40 mouse cellular contexts compared by ENCODE assay signal in genomic region chr19:11261522-11261921, GRCm38 (mm10). TPM values are rescaled to one million over a fixed set of nuclear protein-coding genes. Genes with fewer than 3 reads are reported as not detected.
"Had no signal": no experiment of that assay in that cellular context is flagged by ENCODE, and none has a peak within 500 bp of the region (broad histone marks: within the 10 kb centered on the region; RNA-seq: fewer than 3 reads in every experiment).

No protein-coding gene starts in this region.

- H3K9ac ChIP-seq: heart, embryonic 12.5 days; hindbrain, embryonic 13.5 days; intestine, embryonic 15.5 days; limb, embryonic 13.5 days; limb, embryonic 15.5 days; liver, embryonic 12.5 days; liver, embryonic 14.5 days had no signal

- H3K36me3 ChIP-seq: heart, embryonic 10.5 days; heart, embryonic 12.5 days; hindbrain, embryonic 13.5 days; intestine, embryonic 15.5 days; limb, embryonic 13.5 days; limb, embryonic 15.5 days; liver, embryonic 12.5 days had no signal

- H3K4me3 ChIP-seq: gastrocnemius, adult 2 months; heart, embryonic 10.5 days; heart, embryonic 12.5 days; hindbrain, embryonic 13.5 days; intestine, embryonic 15.5 days; layer of hippocampus, adult 2 months; limb, embryonic 13.5 days; limb, embryonic 15.5 days; liver, embryonic 12.5 days had no signal

- H3K4me2 ChIP-seq: heart, embryonic 12.5 days; hindbrain, embryonic 13.5 days; intestine, embryonic 15.5 days; limb, embryonic 13.5 days; limb, embryonic 15.5 days; liver, embryonic 12.5 days had no signal

- H3K9me3 ChIP-seq: heart, embryonic 10.5 days; heart, embryonic 12.5 days; hindbrain, embryonic 13.5 days; intestine, embryonic 15.5 days; limb, embryonic 13.5 days; limb, embryonic 15.5 days; liver, embryonic 12.5 days had no signal

- DNase-seq: gastrocnemius, adult 2 months; gastrocnemius, postnatal 10 days; gastrocnemius, postnatal 25 days; heart, adult 18-20 months; heart, postnatal 10 days; heart, postnatal 36 days; kidney, adult 18-20 months; kidney, adult 8-10 months; kidney, postnatal 10 days; kidney, postnatal 25 days; kidney, postnatal 4 days; left cerebral cortex, postnatal 4 days had no signal

- H3K4me1 ChIP-seq: heart, embryonic 10.5 days; heart, embryonic 12.5 days; hindbrain, embryonic 13.5 days; intestine, embryonic 15.5 days; limb, embryonic 13.5 days; limb, embryonic 15.5 days; liver, embryonic 12.5 days had no signal

- H3K27ac ChIP-seq: gastrocnemius, adult 2 months; heart, embryonic 10.5 days; hindbrain, embryonic 13.5 days; intestine, embryonic 15.5 days; layer of hippocampus, adult 2 months; limb, embryonic 13.5 days; limb, embryonic 15.5 days; liver, embryonic 12.5 days; liver, embryonic 14.5 days had no signal

- H3K27me3 ChIP-seq: heart, embryonic 12.5 days; hindbrain, embryonic 13.5 days; intestine, embryonic 15.5 days; limb, embryonic 13.5 days; limb, embryonic 15.5 days; liver, embryonic 12.5 days had no signal

- ATAC-seq: hindbrain, embryonic 16.5 days; inflammation-experienced regulatory T-cells, adult 6 months; intestine, embryonic 15.5 days; intestine, postnatal 0 days; liver, embryonic 12.5 days had no signal

RNA-seq across cellular contexts. Expression of gene Ms4a1, which starts 4.5 kb away (rescaled TPM):
- total RNA-seq: gastrocnemius, adult 2 months; gastrocnemius, postnatal 25 days; hematopoietic stem cell, adult 5-6 weeks; layer of hippocampus, adult 2 months; layer of hippocampus, postnatal 25 days; left cerebral cortex, adult 18-20 months; left cerebral cortex, adult 8-10 months; left cerebral cortex, postnatal 25 days had no signal
- polyA plus RNA-seq: heart, embryonic 10.5 days; heart, embryonic 12.5 days; heart, embryonic 14.5 days; heart, embryonic 16.5 days; hindbrain, embryonic 11.5 days; hindbrain, embryonic 13.5 days; hindbrain, embryonic 16.5 days; intestine, embryonic 15.5 days; kidney, embryonic 14.5 days; kidney, embryonic 16.5 days; limb, embryonic 13.5 days; limb, embryonic 15.5 days; liver, embryonic 12.5 days; liver, embryonic 14.5 days had no signal

RNA-seq across cellular contexts. Expression of gene Ms4a5, which starts 22.2 kb away (rescaled TPM):
- total RNA-seq: gastrocnemius, adult 2 months; gastrocnemius, postnatal 10 days; gastrocnemius, postnatal 25 days; gastrocnemius, postnatal 4 days; heart, adult 18-20 months; heart, adult 8-10 months; heart, postnatal 10 days; heart, postnatal 36 days; hematopoietic stem cell, adult 5-6 weeks; layer of hippocampus, adult 2 months; layer of hippocampus, postnatal 10 days; layer of hippocampus, postnatal 25 days; left cerebral cortex, adult 18-20 months; left cerebral cortex, adult 8-10 months; left cerebral cortex, postnatal 10 days; left cerebral cortex, postnatal 25 days; left cerebral cortex, postnatal 4 days; liver, adult 2 months had no signal
- polyA plus RNA-seq: heart, embryonic 10.5 days; heart, embryonic 12.5 days; heart, embryonic 14.5 days; heart, embryonic 16.5 days; hindbrain, embryonic 11.5 days; hindbrain, embryonic 13.5 days; hindbrain, embryonic 16.5 days; inflammation-experienced regulatory T-cells, adult 6 months; intestine, embryonic 15.5 days; kidney, embryonic 14.5 days; kidney, embryonic 16.5 days; limb, embryonic 11.5 days; limb, embryonic 13.5 days; limb, embryonic 15.5 days; liver, adult 2 months; liver, embryonic 12.5 days; liver, embryonic 14.5 days had no signal

RNA-seq across cellular contexts. Expression of gene Ms4a12, which starts 29.3 kb away (rescaled TPM):
- total RNA-seq: gastrocnemius, adult 2 months; gastrocnemius, postnatal 10 days; gastrocnemius, postnatal 25 days; gastrocnemius, postnatal 4 days; heart, adult 18-20 months; heart, adult 8-10 months; heart, postnatal 10 days; heart, postnatal 36 days; hematopoietic stem cell, adult 5-6 weeks; layer of hippocampus, adult 2 months; layer of hippocampus, postnatal 10 days; layer of hippocampus, postnatal 25 days; left cerebral cortex, adult 18-20 months; left cerebral cortex, adult 8-10 months; left cerebral cortex, postnatal 10 days; left cerebral cortex, postnatal 25 days; left cerebral cortex, postnatal 4 days; liver, adult 2 months had no signal
- polyA plus RNA-seq: heart, embryonic 10.5 days; heart, embryonic 12.5 days; heart, embryonic 14.5 days; heart, embryonic 16.5 days; hindbrain, embryonic 11.5 days; hindbrain, embryonic 13.5 days; hindbrain, embryonic 16.5 days; inflammation-experienced regulatory T-cells, adult 6 months; kidney, embryonic 14.5 days; kidney, embryonic 16.5 days; limb, embryonic 11.5 days; limb, embryonic 13.5 days; limb, embryonic 15.5 days; liver, adult 2 months; liver, embryonic 12.5 days; liver, embryonic 14.5 days had no signal

RNA-seq across cellular contexts. Expression of gene Ms4a14, which starts 52.7 kb away (rescaled TPM):
- total RNA-seq: gastrocnemius, adult 2 months; hematopoietic stem cell, adult 5-6 weeks; layer of hippocampus, postnatal 10 days; layer of hippocampus, postnatal 25 days; left cerebral cortex, adult 18-20 months; left cerebral cortex, postnatal 10 days; left cerebral cortex, postnatal 25 days; liver, adult 2 months had no signal
- polyA plus RNA-seq: heart, embryonic 10.5 days; heart, embryonic 12.5 days; hindbrain, embryonic 16.5 days; inflammation-experienced regulatory T-cells, adult 6 months; intestine, embryonic 15.5 days; limb, embryonic 13.5 days; liver, adult 2 months; liver, embryonic 12.5 days had no signal
